Mouse (Mus musculus): ENCODE measurements around the gene Rtp3. TPM values are rescaled to one million over a fixed set of nuclear protein-coding genes. Genes with fewer than 3 reads are reported as not detected.

Gene Rtp3
- total RNA-seq (2021), result under 1 TPM in 1 of 2 experiments, not detected in 1; 0.44 TPM
- long read RNA-seq, experiment 1, result 0 reads
- long read RNA-seq, experiment 2, partial matches to known transcripts, result 0 of 1 reads
- long read RNA-seq, experiment 2, other reads (novel, unspliced or antisense), result 1 of 1 reads

- no peak for DNase-seq (ENCODE audit: low spot score in 2 of 2)
- intact Hi-C loops (cut with DNase I), result no loop called here
Observed at GRCm38 (mm10) chr9:110990204-110990603, at the start of gene Rtp3. TSS of gene Rtp3 (minus strand) at chr9:110990583.

DNA sequence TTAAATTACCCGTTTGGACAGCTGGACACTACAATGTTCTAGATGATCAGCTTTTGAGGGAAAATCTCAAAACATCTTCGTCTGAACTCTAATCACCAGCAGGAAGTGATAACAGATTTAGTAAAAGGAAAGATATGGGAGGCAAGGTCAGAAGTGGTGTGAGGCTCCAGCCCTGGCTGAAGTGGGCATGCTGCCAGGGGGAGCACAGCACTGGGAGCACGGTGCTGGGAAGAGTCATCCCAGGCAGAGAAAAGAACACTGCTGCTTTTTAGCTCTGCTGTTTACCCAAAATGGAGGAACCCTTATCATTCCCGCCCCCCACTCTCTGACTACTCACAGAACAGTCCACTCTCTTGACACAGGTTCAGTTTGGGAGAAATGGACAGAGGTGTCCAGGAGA lies 49.6 kb upstream of the Rtp3 start:
- DNase-seq (ENCODE audit: low spot score in 2 of 2), result no peak
- intact Hi-C loops (cut with DNase I), result no loop called here

DNA sequence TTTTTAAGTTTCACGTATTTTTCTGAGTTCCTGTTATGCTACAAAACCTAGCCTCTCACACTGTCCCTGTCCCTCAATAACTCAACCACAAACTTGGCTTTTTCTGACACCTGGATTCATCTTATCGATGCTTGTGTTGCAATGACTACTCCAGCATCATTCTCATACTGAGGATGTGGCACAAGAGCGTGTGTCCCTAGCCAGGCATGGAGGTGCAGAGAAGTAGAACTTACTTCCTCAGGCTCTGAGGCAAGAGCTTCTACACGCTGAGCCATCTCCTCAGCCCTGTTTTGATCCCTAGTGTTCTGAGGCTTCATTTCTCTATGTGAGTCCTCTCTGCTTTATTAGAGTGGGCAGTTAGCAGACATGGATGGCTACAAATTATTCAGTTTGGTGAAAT lies 43.3 kb upstream of the Rtp3 start:
- intact Hi-C loops (cut with DNase I), result no loop called here
- DNase-seq (ENCODE audit: low spot score in 2 of 2), result no peak

DNA sequence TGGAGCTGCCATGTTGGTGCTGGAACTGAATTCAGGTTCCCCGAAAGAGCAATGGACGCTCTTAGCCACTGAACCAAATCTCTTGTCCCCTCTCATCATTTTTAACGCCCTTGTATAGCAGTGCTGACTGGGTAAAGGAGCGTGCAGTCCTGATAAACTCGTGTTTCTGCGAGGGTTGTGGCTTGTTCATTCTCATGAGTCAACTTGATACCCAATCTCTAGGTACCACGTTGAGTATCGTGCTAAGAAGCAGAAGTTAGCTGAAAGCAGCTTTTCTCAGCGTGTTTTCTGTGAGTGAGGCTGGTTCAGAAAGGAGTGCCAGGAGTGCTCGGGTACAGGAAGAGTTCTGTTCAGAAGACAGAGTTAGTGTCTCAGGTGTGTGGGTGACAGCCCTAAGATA lies 36.4 kb upstream of the Rtp3 start:
- intact Hi-C loops (cut with DNase I), result no loop called here
- DNase-seq (ENCODE audit: low spot score in 2 of 2), result no peak

DNA sequence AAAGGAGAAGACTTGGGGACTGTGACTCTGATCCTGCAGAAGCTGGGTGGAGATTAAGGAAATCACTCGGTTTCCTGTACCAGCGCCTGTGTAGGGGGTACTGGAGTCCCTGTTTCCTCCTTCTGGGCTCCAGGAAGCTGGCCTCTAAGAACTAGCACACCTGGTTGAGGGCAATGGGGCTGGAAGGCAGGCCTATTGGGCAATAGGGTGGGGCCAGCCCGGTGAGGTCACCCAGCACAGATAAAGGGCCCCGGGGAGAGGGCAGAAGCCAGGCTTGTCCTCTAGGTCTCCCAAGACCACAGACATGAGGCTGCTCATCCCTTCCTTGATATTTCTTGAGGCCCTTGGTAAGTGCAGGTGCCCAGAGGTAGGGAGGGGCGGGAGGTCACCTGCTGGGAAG lies 28.6 kb upstream of the Rtp3 start, which contains the start of gene Ltf:
Gene Ltf, plus strand, starts transcription at position 250 of the 400 bp plus-strand sequence.
- intact Hi-C loops (cut with DNase I), result no loop called here
- no peak for DNase-seq (ENCODE audit: low spot score in 2 of 2)

DNA sequence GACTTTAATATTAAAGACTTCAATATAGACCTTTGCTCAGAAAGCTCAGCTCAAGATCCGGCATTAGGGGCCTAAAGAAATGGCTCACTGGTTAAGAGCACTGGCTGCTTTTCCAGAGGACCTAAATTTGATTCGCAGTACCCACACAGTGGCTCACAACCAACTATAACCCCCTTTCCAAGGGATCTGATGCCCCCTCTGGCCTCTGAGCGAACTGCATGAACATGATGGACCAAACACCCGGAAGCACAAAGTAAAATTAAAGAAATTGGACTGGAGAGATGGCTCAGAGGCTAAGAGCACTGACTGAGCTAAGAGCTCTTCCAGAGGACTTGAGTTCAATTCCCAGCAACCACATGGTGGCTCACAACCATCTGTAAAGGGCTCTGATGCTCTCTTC lies 25.3 kb upstream of the Rtp3 start:
- intact Hi-C loops (cut with DNase I), result no loop called here
- no peak for DNase-seq (ENCODE audit: low spot score in 2 of 2)

DNA sequence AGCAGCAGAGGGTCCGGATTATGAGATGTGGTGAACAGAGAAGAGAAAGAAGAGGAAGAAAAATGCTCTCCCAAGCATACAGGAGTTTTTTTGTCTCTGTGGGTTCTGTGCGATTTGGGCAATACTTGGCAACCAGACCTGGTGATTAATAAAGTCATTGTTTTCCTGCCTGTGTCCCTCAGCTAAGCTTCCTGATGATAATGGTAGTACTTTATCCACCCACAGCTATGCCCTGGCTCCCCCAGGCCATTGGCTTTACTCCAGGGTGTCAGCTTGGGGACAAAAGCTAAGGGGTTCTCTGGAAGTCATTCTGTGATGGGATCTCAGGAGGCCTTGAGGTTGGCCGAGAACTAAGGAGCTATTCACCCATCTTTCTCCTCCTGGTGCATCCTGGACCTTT lies 21.7 kb upstream of the Rtp3 start:
- no peak for DNase-seq (ENCODE audit: low spot score in 2 of 2)
- intact Hi-C loops (cut with DNase I), result no loop called here

GRCm38 (mm10) chr9:111011550-111011949 lies 21.2 kb upstream of the Rtp3 start:
- no peak for DNase-seq (ENCODE audit: low spot score in 2 of 2)
- intact Hi-C loops (cut with DNase I), result no loop called here

- no peak for DNase-seq (ENCODE audit: low spot score in 2 of 2)
- intact Hi-C loops (cut with DNase I), result loop anchor here (10.0 kb wide), 1 partner anchor 235 kb away; no protein-coding TSS in a partner anchor
Observed at GRCm38 (mm10) chr9:111009763-111010162, 19.4 kb upstream of the Rtp3 start.

DNA sequence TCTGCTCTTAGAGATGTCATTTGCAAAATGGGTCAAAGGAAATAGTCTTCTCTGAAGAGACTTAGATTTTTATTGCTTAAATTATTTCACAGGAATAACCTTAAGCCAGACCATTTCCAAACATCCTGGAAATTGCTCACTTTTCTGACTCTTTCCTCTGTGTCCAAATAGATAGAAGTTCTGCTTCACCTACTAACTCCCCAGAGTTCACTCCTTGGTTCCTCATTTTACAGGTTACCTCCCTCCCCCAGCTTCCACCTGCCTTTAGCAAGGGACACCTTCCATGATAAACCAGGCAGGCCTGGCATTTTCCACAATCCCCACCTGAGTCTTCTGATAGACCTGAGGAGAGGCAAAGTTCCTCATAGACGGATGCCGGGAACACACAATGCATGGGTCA lies 16.2 kb upstream of the Rtp3 start:
- no peak for DNase-seq (ENCODE audit: low spot score in 2 of 2)
- intact Hi-C loops (cut with DNase I), result loop anchor here (10.0 kb wide), 1 partner anchor 238 kb away; no protein-coding TSS in a partner anchor

DNA sequence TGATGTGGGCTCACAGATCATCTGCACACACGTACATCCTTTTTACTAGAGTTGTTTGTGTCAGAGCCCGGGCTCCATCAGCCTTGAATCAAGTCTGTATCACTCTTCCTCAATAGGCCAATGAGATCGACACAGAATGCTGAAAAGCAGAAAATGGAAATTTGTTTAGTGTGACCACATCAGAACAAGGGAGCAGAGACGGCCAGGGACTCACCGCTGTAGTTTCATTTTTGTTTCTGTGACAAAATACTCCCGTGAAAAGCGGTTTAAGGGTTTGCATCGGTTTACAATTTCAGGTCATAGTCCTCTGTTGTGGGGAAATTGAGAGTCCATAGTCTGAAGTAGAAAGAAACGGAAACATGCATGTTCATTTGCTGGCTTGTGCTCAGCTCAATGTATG lies 12.9 kb upstream of the Rtp3 start:
- intact Hi-C loops (cut with DNase I), result loop anchor here (10.0 kb wide), 1 partner anchor 242 kb away; no protein-coding TSS in a partner anchor
- DNase-seq (ENCODE audit: low spot score in 2 of 2), result no peak

DNA sequence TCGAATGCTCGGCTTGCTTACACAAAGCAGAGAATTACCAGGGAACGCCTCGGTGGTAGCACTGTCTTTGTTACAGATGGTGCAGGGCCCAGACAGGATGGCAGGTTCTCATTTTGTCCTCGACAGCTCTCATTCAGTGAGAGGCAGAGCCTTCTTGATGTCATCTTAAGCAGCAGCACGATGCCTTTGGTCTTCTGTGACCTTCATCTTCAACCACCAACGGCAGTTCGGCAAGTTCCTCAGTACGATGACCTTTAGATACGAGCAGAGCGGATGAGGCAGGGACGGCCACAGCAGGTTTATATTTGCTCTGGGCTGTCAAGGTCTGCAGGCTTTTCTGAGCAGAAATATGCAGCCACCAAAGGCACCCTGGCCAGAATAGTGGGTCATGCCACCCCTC lies 11.2 kb upstream of the Rtp3 start:
- intact Hi-C loops (cut with DNase I), result loop anchor here (10.0 kb wide), 1 partner anchor 243 kb away; no protein-coding TSS in a partner anchor
- no peak for DNase-seq (ENCODE audit: low spot score in 2 of 2)

- intact Hi-C loops (cut with DNase I), result loop anchor here (10.0 kb wide), 1 partner anchor 245 kb away; no protein-coding TSS in a partner anchor
Observed at GRCm38 (mm10) chr9:110999856-111000255, 9.5 kb upstream of the Rtp3 start.

GRCm38 (mm10) chr9:110999056-110999455 lies 8.7 kb upstream of the Rtp3 start:
- DNase-seq (ENCODE audit: low spot score in 2 of 2), result no peak

More at GRCm38 (mm10) chr9:110999856-111000255, 9.5 kb upstream of the Rtp3 start:
- DNase-seq (ENCODE audit: low spot score in 2 of 2), result no peak

GRCm38 (mm10) chr9:110997245-110997644 lies 6.9 kb upstream of the Rtp3 start:
- intact Hi-C loops (cut with DNase I), result loop anchor here (1.0 kb wide), 1 partner anchor 75 kb away; no protein-coding TSS in a partner anchor
- peak; percentile 82 to 85 for DNase-seq (ENCODE audit: low spot score in 2 of 2)

More at GRCm38 (mm10) chr9:110999056-110999455, 8.7 kb upstream of the Rtp3 start:
- intact Hi-C loops (cut with DNase I), result no loop called here

GRCm38 (mm10) chr9:110994716-110995172 lies 4.4 kb upstream of the Rtp3 start:
- peak; percentile 69 to 77 for DNase-seq (ENCODE audit: low spot score in 2 of 2)
- intact Hi-C loops (cut with DNase I), result no loop called here

- intact Hi-C loops (cut with DNase I), result no loop called here
Observed at GRCm38 (mm10) chr9:110993281-110993709, 2.9 kb upstream of the Rtp3 start.

DNA sequence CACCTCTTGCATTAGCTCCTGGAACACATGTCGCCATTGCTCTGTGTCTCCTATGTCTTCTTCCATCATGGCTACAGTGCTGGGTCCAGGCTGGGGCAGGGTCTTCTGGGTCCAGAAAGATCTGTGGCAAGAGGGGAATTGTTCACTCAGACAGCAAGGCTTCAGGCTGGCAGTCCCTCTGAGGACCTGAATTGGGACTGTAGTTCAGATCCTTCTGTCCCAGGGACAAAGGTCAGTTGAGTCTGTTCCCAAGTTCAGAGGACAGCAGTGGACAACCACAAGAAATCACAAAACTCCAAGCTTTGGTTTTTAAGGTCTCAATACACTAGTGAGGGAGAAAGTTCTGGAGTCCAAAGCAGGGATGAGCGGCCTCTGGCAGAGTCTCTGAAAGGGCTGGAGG lies 840 bp downstream of the Rtp3 start:
- no peak for DNase-seq (ENCODE audit: low spot score in 2 of 2)
- intact Hi-C loops (cut with DNase I), result no loop called here

More at GRCm38 (mm10) chr9:110993281-110993709, 2.9 kb upstream of the Rtp3 start:
- DNase-seq (ENCODE audit: low spot score in 2 of 2), result no peak

GRCm38 (mm10) chr9:110989141-110989540 lies 1.2 kb downstream of the Rtp3 start:
- DNase-seq (ENCODE audit: low spot score in 2 of 2), result no peak
- intact Hi-C loops (cut with DNase I), result no loop called here

- intact Hi-C loops (cut with DNase I), result no loop called here
- DNase-seq (ENCODE audit: low spot score in 2 of 2), result no peak
Observed at GRCm38 (mm10) chr9:110988078-110988477, 2.3 kb downstream of the Rtp3 start.

DNA sequence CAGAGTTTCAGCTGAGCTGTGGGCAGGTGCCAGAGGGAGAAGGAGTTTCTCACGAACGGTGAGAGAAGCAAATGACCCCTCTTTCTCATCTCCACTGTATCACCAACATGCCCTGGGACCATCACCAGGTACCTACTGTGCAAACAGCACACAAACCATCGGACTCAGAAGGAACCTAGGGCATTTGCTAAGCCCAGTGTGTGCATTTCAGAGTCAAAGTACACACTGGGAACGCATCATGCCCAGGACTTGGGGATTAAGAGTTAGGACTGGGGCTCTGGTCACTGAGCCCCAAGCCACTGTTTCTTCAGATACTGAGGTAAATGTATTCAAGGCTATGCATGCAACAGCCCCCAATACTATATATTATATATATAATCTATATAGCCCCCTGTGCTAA lies 3.1 kb downstream of the Rtp3 start:
- intact Hi-C loops (cut with DNase I), result no loop called here
- DNase-seq (ENCODE audit: low spot score in 2 of 2), result no peak

Data from left cerebral cortex, postnatal 14 days (tissue).